Mouse (Mus musculus) neural tube, embryonic 10.5 days (tissue): ENCODE data around the gene Calhm2.
"Not testable (repeated sequence)": the region's sequence is repeated elsewhere in the genome, so short reads cannot be mapped to it uniquely, and the experiment has no call there.

Experiments
- DNase-seq: peaks from one replicate; pipeline ENCODE4 v3.0.0-alpha.2; 2017; ENCODE audit warnings: low spot score; ENCODE audit errors: extremely low spot score

Calhm2 gene

GRCm38 (mm10) chr19:47151332-47152061 is 13.4 kb upstream of the Calhm2 start:
- peak; percentile 26 for DNase-seq

- no peak for DNase-seq
Observed at GRCm38 (mm10) chr19:47149854-47150253, 11.8 kb upstream of the Calhm2 start.

GRCm38 (mm10) chr19:47148267-47148847 is 10.3 kb upstream of the Calhm2 start:
- no peak for DNase-seq

- DNase-seq, result no peak
Observed at GRCm38 (mm10) chr19:47144154-47144553, 6.1 kb upstream of the Calhm2 start, which contains the start of gene Calhm1. Calhm1 (minus strand) TSS chr19:47144254.

- no peak for DNase-seq
Observed at GRCm38 (mm10) chr19:47142438-47142837, 4.3 kb upstream of the Calhm2 start.

- DNase-seq, result not testable (repeated sequence)
Observed at GRCm38 (mm10) chr19:47139611-47140010, 1.5 kb upstream of the Calhm2 start.

GRCm38 (mm10) chr19:47137051-47137581 is 978 bp downstream of the Calhm2 start:
- peak; percentile 21 for DNase-seq

GRCm38 (mm10) chr19:47136170-47136569 is 1.9 kb downstream of the Calhm2 start:
- no peak for DNase-seq

- no peak for DNase-seq
Observed at GRCm38 (mm10) chr19:47135568-47135967, 2.5 kb downstream of the Calhm2 start.

GRCm38 (mm10) chr19:47133161-47133560 is 4.9 kb downstream of the Calhm2 start:
- no peak for DNase-seq

GRCm38 (mm10) chr19:47130551-47131125 is 7.5 kb downstream of the Calhm2 start:
- DNase-seq, result no peak

- DNase-seq, result no peak
Observed at GRCm38 (mm10) chr19:47128835-47129234, 9.3 kb downstream of the Calhm2 start.

GRCm38 (mm10) chr19:47128164-47128563 is 9.9 kb downstream of the Calhm2 start:
- DNase-seq, result no peak

GRCm38 (mm10) chr19:47122802-47123201 is 15.3 kb downstream of the Calhm2 start:
- peak; percentile 41 for DNase-seq

- DNase-seq, result peak; percentile 21
Observed at GRCm38 (mm10) chr19:47121054-47121453, 17.0 kb downstream of the Calhm2 start.

- DNase-seq, result no peak
Observed at GRCm38 (mm10) chr19:47118634-47119033, 19.5 kb downstream of the Calhm2 start.

GRCm38 (mm10) chr19:47104641-47105271 is 33.3 kb downstream of the Calhm2 start:
- no peak for DNase-seq

- no peak for DNase-seq
Observed at GRCm38 (mm10) chr19:47101080-47101479, 37.0 kb downstream of the Calhm2 start.

GRCm38 (mm10) chr19:47090550-47091156 is 47.4 kb downstream of the Calhm2 start, which contains the start of the genes Usmg5 and Pdcd11:
Usmg5 (minus strand) TSS chr19:47090647.
Pdcd11 (plus strand) TSS chr19:47090768.
- DNase-seq, result peak; percentile 96

GRCm38 (mm10) chr19:47089718-47090525 is 48.2 kb downstream of the Calhm2 start:
- no peak for DNase-seq
